ENCODE assay signal across 8 mouse cellular contexts in genomic region chr5:144100948-144101347, GRCm38 (mm10). TPM values are rescaled to one million over a fixed set of nuclear protein-coding genes. Genes with fewer than 3 reads are reported as not detected.
DNase-seq lines count a peak whose midpoint lies in the region; ATAC-seq lines count a peak whose summit lies in the region.

No protein-coding gene starts in this region.

- H3K27me3 ChIP-seq in kidney, embryonic 14.5 days (ENCODE audit: control insufficient read depth, insufficient read depth, low read length): no peaks in the 10 kb centered on the region
- H3K27me3 ChIP-seq in hindbrain, embryonic 11.5 days (ENCODE audit: control insufficient read depth, insufficient read depth, low read length): no peaks in the 10 kb centered on the region
- H3K27me3 ChIP-seq in midbrain, embryonic 13.5 days: no peaks in the 10 kb centered on the region

- no peaks in the 10 kb centered on the region for H3K36me3 ChIP-seq in kidney, embryonic 14.5 days (ENCODE audit: control insufficient read depth, insufficient read depth, low read length)
- H3K36me3 ChIP-seq in hindbrain, embryonic 11.5 days (ENCODE audit: control insufficient read depth, insufficient read depth, low read length): no peaks in the 10 kb centered on the region
- H3K36me3 ChIP-seq in midbrain, embryonic 13.5 days: no peaks in the 10 kb centered on the region

- peak overlapping the region; percentile 99 for H3K4me3 ChIP-seq in kidney, embryonic 14.5 days (ENCODE audit: low read length)
- peak overlapping the region; percentile 99 for H3K4me3 ChIP-seq in hindbrain, embryonic 11.5 days (ENCODE audit: low read depth, low read length)
- peak overlapping the region; percentile 99 for H3K4me3 ChIP-seq in midbrain, embryonic 13.5 days (replicated peaks)

- ATAC-seq in kidney, embryonic 14.5 days (ENCODE audit: low FRiP score, low TSS enrichment): no peak
- ATAC-seq in hindbrain, embryonic 11.5 days (ENCODE audit: low FRiP score): no peak
- no peak for ATAC-seq in midbrain, embryonic 13.5 days

- DNase-seq in kidney, adult 11 months: no peak
- DNase-seq in MN1 (ENCODE audit: low spot score): peak; percentile 51
- DNase-seq in hindbrain, embryonic 11.5 days (ENCODE audit: low spot score): no peak
- DNase-seq in frontal cortex, adult 2 months (ENCODE audit: extremely low spot score in 1 of 2, low spot score in 1 of 2): no peak
- DNase-seq in spleen, postnatal 4 days (ENCODE audit: low spot score in 2 of 2): no peak
- DNase-seq in urinary bladder, postnatal 14 days (ENCODE audit: low spot score): no peak

- H3K9ac ChIP-seq in kidney, embryonic 14.5 days (ENCODE audit: low read depth, low read length): peak overlapping the region; percentile 94
- peak overlapping the region; percentile 91 for H3K9ac ChIP-seq in hindbrain, embryonic 11.5 days (ENCODE audit: low read depth, low read length)
- peak overlapping the region; percentile 95 for H3K9ac ChIP-seq in midbrain, embryonic 13.5 days (replicated peaks)

- H3K4me1 ChIP-seq in kidney, embryonic 14.5 days (ENCODE audit: control insufficient read depth, insufficient read depth, low read length): 0 out of 2 replicates have a peak, but pooled peaks cover 7% of the 10 kb centered on the region
- H3K4me1 ChIP-seq in hindbrain, embryonic 11.5 days (replicated peaks; ENCODE audit: control insufficient read depth, insufficient read depth, low read length): no peaks in the 10 kb centered on the region
- peaks cover 24% of the 10 kb centered on the region for H3K4me1 ChIP-seq in midbrain, embryonic 13.5 days (replicated peaks)

- WGBS in kidney, embryonic 14.5 days: 2% methylated on average over 15 of the region's 20 CpGs
- WGBS in hindbrain, embryonic 11.5 days: 3% methylated on average over 20 of the region's 20 CpGs
- WGBS in midbrain, embryonic 13.5 days: 4% methylated on average over 15 of the region's 20 CpGs

- H3K4me2 ChIP-seq in kidney, embryonic 14.5 days (replicated peaks; ENCODE audit: low read depth, low read length): peak overlapping the region; percentile 77
- peak overlapping the region; percentile 74 for H3K4me2 ChIP-seq in hindbrain, embryonic 11.5 days (replicated peaks; ENCODE audit: low read depth, low read length)
- H3K4me2 ChIP-seq in midbrain, embryonic 13.5 days (replicated peaks): peak overlapping the region; percentile 67

- H3K9me3 ChIP-seq in kidney, embryonic 14.5 days (ENCODE audit: control insufficient read depth, low read length): no peaks in the 10 kb centered on the region
- H3K9me3 ChIP-seq in hindbrain, embryonic 11.5 days (ENCODE audit: control insufficient read depth, low read length): no peaks in the 10 kb centered on the region
- no peaks in the 10 kb centered on the region for H3K9me3 ChIP-seq in midbrain, embryonic 13.5 days

- no peak overlapping the region for H3K27ac ChIP-seq in kidney, embryonic 14.5 days (ENCODE audit: low read depth, low read length)
- H3K27ac ChIP-seq in hindbrain, embryonic 11.5 days (ENCODE audit: low read depth, low read length): peak overlapping the region; percentile 90; the same call in 1 of the 2 replicates
- H3K27ac ChIP-seq in midbrain, embryonic 13.5 days: peak overlapping the region; percentile 95

RNA-seq across cellular contexts. Expression of gene Lmtk2, which starts 0.7 kb away (rescaled TPM):
- 4.1 and 6.8 TPM in 2 replicates for polyA plus RNA-seq in kidney, embryonic 14.5 days (2014; fragmentation: Nextera tagmentation; extraction: Ambion mirVana)
- polyA plus RNA-seq in hindbrain, embryonic 11.5 days (2014; fragmentation: Nextera tagmentation; extraction: Ambion mirVana): 5.6 and 5.8 TPM in 2 replicates
- 7.1 and 7.7 TPM in 2 replicates for polyA plus RNA-seq in midbrain, embryonic 13.5 days (2015; fragmentation: Nextera tagmentation; extraction: Ambion mirVana)
- polyA plus RNA-seq in frontal cortex, adult 2 months (2012; rRNA removed): 57.8 and 60.6 TPM in 2 replicates
